In genomic region chr17:22314730-22315226, GRCm38 (mm10) we compare ENCODE assay signal across 8 mouse cellular contexts. TPM values are rescaled to one million over a fixed set of nuclear protein-coding genes. Genes with fewer than 3 reads are reported as not detected.
DNase-seq lines count a peak whose midpoint lies in the region; ATAC-seq and TF ChIP-seq lines count a peak whose summit lies in the region.
"Not testable (repeated sequence)": the region's sequence is repeated elsewhere in the genome, so short reads cannot be mapped to it uniquely, and the experiment has no call there.

Gene CT030661.1 (minus strand): TSS chr17:22314837.

- peak within 1 kb of the TSS; percentile 76 for H3K9ac ChIP-seq in heart, embryonic 11.5 days (ENCODE audit: low read depth, low read length)
- H3K9ac ChIP-seq in kidney, embryonic 16.5 days (replicated peaks; ENCODE audit: low read length) = peak within 1 kb of the TSS; percentile 74
- peak within 1 kb of the TSS; percentile 72 for H3K9ac ChIP-seq in liver, adult 2 months (ENCODE audit: low read depth, low read length)

- peak; percentile 99 for ATAC-seq in heart, embryonic 11.5 days (replicated peaks; ENCODE audit: insufficient number of reproducible peaks, low FRiP score, low TSS enrichment)
- ATAC-seq in kidney, embryonic 16.5 days (ENCODE audit: low FRiP score, low TSS enrichment) = peak; percentile 99

- not testable (repeated sequence) for H3K27me3 ChIP-seq in C2C12 (ENCODE audit: control insufficient read depth, insufficient read depth, insufficient read length); erythroblast, embryonic 14.5 days (ENCODE audit: control insufficient read depth); heart, embryonic 11.5 days (ENCODE audit: control insufficient read depth, insufficient read depth, low read length); kidney, embryonic 16.5 days (ENCODE audit: insufficient read depth, low read length); liver, adult 2 months (ENCODE audit: control insufficient read depth, insufficient read depth, low read length); myocyte (ENCODE audit: control insufficient read depth, insufficient read depth, insufficient read length); splenic B cell, adult 2 months (ENCODE audit: control insufficient read depth, insufficient read depth, low read length, poor library complexity, severe bottlenecking)

- H3K9me3 ChIP-seq in erythroblast, embryonic 14.5 days (ENCODE audit: control insufficient read depth, low read length); heart, embryonic 11.5 days (replicated peaks; ENCODE audit: control insufficient read depth, low read length); kidney, embryonic 16.5 days (ENCODE audit: low read length): not testable (repeated sequence)

- not testable (repeated sequence) for H3K4me1 ChIP-seq in erythroblast, embryonic 14.5 days (ENCODE audit: control insufficient read depth); heart, embryonic 11.5 days (ENCODE audit: control insufficient read depth, insufficient read depth, low read length); kidney, embryonic 16.5 days (ENCODE audit: insufficient read depth, low read length); liver, adult 2 months (ENCODE audit: control insufficient read depth, insufficient read depth, low read length)

- peak within 1 kb of the TSS; percentile 64; the same call in 1 of the 2 replicates for H3K27ac ChIP-seq in heart, embryonic 11.5 days (ENCODE audit: low read depth, low read length)
- peak within 1 kb of the TSS; percentile 75 for H3K27ac ChIP-seq in kidney, embryonic 16.5 days (ENCODE audit: low read length)
- H3K27ac ChIP-seq in liver, adult 2 months (replicated peaks; ENCODE audit: insufficient read depth, low read depth, low read length) = peak within 1 kb of the TSS; percentile 67

- TF ChIP-seq POLR2A in brain, embryonic 14.5 days (IDR thresholded peaks at IDR 0.05; ENCODE audit: borderline replicate concordance, extremely low read depth, insufficient read depth, insufficient read length, poor library complexity, severe bottlenecking) = peak; percentile 60; the same call in 1 of the 2 replicates
- peak; percentile 63; the same call in 1 of the 2 replicates for TF ChIP-seq POLR2A in liver, adult 2 months (IDR thresholded peaks at IDR 0.05; ENCODE audit: extremely low read depth, insufficient read depth, low read length)
- peak; percentile 41 for TF ChIP-seq POLR2A in myocyte (IDR thresholded peaks at IDR 0.05; ENCODE audit: insufficient read length, low read depth)

- TF ChIP-seq CTCF in C2C12 (IDR thresholded peaks at IDR 0.05; ENCODE audit: control insufficient read depth, insufficient read depth, insufficient read length); brain, embryonic 14.5 days (IDR thresholded peaks at IDR 0.05; ENCODE audit: borderline replicate concordance, extremely low read depth, insufficient read depth, insufficient read length); liver, adult 2 months (IDR thresholded peaks at IDR 0.05; ENCODE audit: low read depth, low read length): not testable (repeated sequence)

- not testable (repeated sequence) for H3K36me3 ChIP-seq in C2C12 (ENCODE audit: control insufficient read depth, insufficient read depth); erythroblast, embryonic 14.5 days (ENCODE audit: control insufficient read depth); heart, embryonic 11.5 days (ENCODE audit: control insufficient read depth, insufficient read depth, low read length); kidney, embryonic 16.5 days (ENCODE audit: insufficient read depth, low read length); liver, adult 2 months (ENCODE audit: control insufficient read depth, insufficient read depth, low read length); myocyte (ENCODE audit: control insufficient read depth, insufficient read depth); splenic B cell, adult 2 months (ENCODE audit: control insufficient read depth, insufficient read depth, low read length, poor library complexity, severe bottlenecking)

- H3K4me3 ChIP-seq in C2C12 (ENCODE audit: insufficient read depth, poor library complexity, severe bottlenecking) = peak within 1 kb of the TSS; percentile 38
- H3K4me3 ChIP-seq in erythroblast, embryonic 14.5 days (replicated peaks) = peak within 1 kb of the TSS; percentile 65
- H3K4me3 ChIP-seq in heart, embryonic 11.5 days (ENCODE audit: low read depth, low read length) = peak within 1 kb of the TSS; percentile 61
- H3K4me3 ChIP-seq in kidney, embryonic 16.5 days (ENCODE audit: low read length) = peak within 1 kb of the TSS; percentile 65
- H3K4me3 ChIP-seq in liver, adult 2 months (ENCODE audit: insufficient read depth, low read depth, low read length) = peak within 1 kb of the TSS; percentile 68
- peak within 1 kb of the TSS; percentile 47 for H3K4me3 ChIP-seq in myocyte

- H3K79me2 ChIP-seq in C2C12 (ENCODE audit: control insufficient read depth, insufficient read depth); liver, adult 2 months (ENCODE audit: control insufficient read depth, insufficient read depth, low read length); myocyte (ENCODE audit: control insufficient read depth, insufficient read depth): not testable (repeated sequence)

- H3ac ChIP-seq in C2C12 (ENCODE audit: control insufficient read depth, insufficient read length, low read depth) = peak within 1 kb of the TSS; percentile 53
- not testable (repeated sequence) for H3ac ChIP-seq in myocyte (ENCODE audit: control insufficient read depth, insufficient read length)

- peak within 1 kb of the TSS; percentile 56 for H3K4me2 ChIP-seq in heart, embryonic 11.5 days
- H3K4me2 ChIP-seq in kidney, embryonic 16.5 days (replicated peaks; ENCODE audit: low read depth, low read length) = peak within 1 kb of the TSS; percentile 54
- peak within 1 kb of the TSS; percentile 77 for H3K4me2 ChIP-seq in myocyte (ENCODE audit: low read depth)

- WGBS in heart, embryonic 11.5 days (ENCODE audit: insufficient replicate concordance) = 0% methylated on average over 20 of the region's 20 CpGs
- under 1% methylated on average over 20 of the region's 20 CpGs for WGBS in kidney, embryonic 16.5 days
- under 1% methylated on average over 20 of the region's 20 CpGs for WGBS in liver, adult 2 months

- H3K79me3 ChIP-seq in C2C12 (ENCODE audit: low read depth) = not testable (repeated sequence)

- DNase-seq in brain, embryonic 14.5 days (ENCODE audit: low read depth) = peak; percentile 99
- DNase-seq in liver, adult 2 months (ENCODE audit: extremely low read depth, low read depth, low spot score) = peak; percentile 98
- peak; percentile 86 for DNase-seq in splenic B cell, adult 2 months (ENCODE audit: low read depth, low spot score)

TF ChIP-seq in C2C12, 6 proteins besides CTCF, POLR2A, EP300 and RAD21:
- peak; percentile 85 for TF ChIP-seq USF1 (IDR thresholded peaks at IDR 0.05; ENCODE audit: low read depth)
TF ChIP-seq in C2C12: peak in this region for 1; not testable (repeated sequence) for 5.

TF ChIP-seq in myocyte, 11 proteins besides CTCF, POLR2A, EP300 and RAD21:
- peak; percentile 85 for TF ChIP-seq USF1 (IDR thresholded peaks at IDR 0.05; ENCODE audit: low read depth)

RNA-seq across cellular contexts. Expression of gene CT030661.1, which starts in this region (rescaled TPM):
- polyA plus RNA-seq in C2C12 (2012; fragmentation: generic; extraction: Trizol) (1.8 TPM), myocyte (2012; fragmentation: generic; extraction: Trizol) (2.9 TPM)
- polyA plus RNA-seq in brain, embryonic 14.5 days (2012; rRNA removed) = 6.4 and 7.6 TPM in 2 replicates
- 0.01 and 0.02 TPM in 2 replicates for polyA plus RNA-seq in erythroblast, embryonic 14.5 days (2012)
- polyA plus RNA-seq in heart, embryonic 11.5 days (2014; fragmentation: Nextera tagmentation; extraction: Ambion mirVana) = 8.8 and 10.4 TPM in 2 replicates
- polyA plus RNA-seq in kidney, embryonic 16.5 days (2015; fragmentation: Nextera tagmentation; extraction: Ambion mirVana) = 10.2 and 11.0 TPM in 2 replicates
- total RNA-seq in liver, adult 2 months (2014; rRNA removed) = 5.4 and 7.0 TPM in 2 replicates
- polyA plus RNA-seq in liver, adult 2 months (2012; rRNA removed) = 0.52 and 0.54 TPM in 2 replicates

Comparison
In these comparisons a context has a peak if more than half of its experiments do, and no peak if none do; other contexts are left out.
1. Peak in every context shown above with its lines: DNase-seq, ATAC-seq, H3K4me3 ChIP-seq and H3K27ac ChIP-seq.